Mouse (Mus musculus) brown adipose tissue, adult 24 weeks (tissue): ENCODE data around the gene Hjurp. TPM values are rescaled to one million over a fixed set of nuclear protein-coding genes. Genes with fewer than 3 reads are reported as not detected.

ENCODE experiments used
- H3K27ac ChIP-seq: fragments of 200-500 bp; replicated peaks from 2 replicates; pipeline ENCODE4 v1.5.1; 2012; ENCODE audit warnings: low read depth, mild to moderate bottlenecking, low read length
- H3K4me1 ChIP-seq: fragments of 200-500 bp; 2 replicates; pipeline ENCODE4 v1.6.1; 2012; ENCODE audit warnings: low read length, mixed read lengths; ENCODE audit not compliant: control insufficient read depth, insufficient read depth, insufficient read length
- H3K4me3 ChIP-seq: fragments of 200-500 bp; 2 replicates; pipeline ENCODE4 v1.5.1; 2012; ENCODE audit warnings: low read depth, mild to moderate bottlenecking, low read length, moderate library complexity; ENCODE audit not compliant: insufficient read depth
- polyA plus RNA-seq: library from polyadenylated mRNA; stranded (reverse); fragments of >200 nt; gene quantifications from 2 replicates; pipeline ENCODE4 v1.2.4, GENCODE M21; 2012; ENCODE audit not compliant: missing spikeins, insufficient read depth, insufficient read length

The Hjurp gene
- polyA plus RNA-seq, 1 experiment, result 10.3 TPM

DNA sequence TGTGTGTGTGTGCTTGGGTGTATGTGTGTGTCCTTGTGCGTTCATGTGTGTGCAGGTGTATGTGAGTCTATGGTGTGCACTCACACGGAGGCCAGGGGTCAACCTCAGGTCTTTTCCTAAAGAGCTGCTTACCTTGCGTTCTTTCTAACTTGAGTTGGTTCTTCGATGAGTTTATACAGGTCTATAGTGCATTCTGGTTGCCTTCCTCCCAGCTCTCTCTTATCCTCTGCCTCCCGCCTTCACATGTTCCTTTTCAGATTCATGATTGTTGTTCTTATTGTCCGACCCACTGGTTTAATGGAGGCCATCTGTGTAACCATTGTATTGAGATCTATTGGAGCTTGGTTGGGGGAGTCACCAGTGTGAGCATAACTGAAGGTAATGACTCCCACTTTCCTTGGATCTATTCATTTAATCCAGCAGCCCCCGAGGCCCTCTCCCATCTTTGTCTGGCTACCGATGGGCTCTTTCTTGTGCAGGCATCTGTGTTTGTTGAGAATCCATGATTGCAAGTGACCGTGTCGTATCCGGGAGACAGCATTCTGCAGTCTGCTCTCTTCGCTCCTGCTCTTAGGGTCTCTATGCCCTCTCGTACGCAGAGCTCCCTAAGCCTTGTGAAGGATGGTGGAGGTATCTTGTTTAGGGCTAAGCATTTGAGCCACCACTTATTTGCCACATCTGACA lies 24.8 kb upstream of the Hjurp start:
- Histone ChIP-seq H3K4me3 (no peak overlapping the region), H3K27ac (no peak overlapping the region), H3K4me1 (no peaks in the 10 kb centered on the region)

DNA sequence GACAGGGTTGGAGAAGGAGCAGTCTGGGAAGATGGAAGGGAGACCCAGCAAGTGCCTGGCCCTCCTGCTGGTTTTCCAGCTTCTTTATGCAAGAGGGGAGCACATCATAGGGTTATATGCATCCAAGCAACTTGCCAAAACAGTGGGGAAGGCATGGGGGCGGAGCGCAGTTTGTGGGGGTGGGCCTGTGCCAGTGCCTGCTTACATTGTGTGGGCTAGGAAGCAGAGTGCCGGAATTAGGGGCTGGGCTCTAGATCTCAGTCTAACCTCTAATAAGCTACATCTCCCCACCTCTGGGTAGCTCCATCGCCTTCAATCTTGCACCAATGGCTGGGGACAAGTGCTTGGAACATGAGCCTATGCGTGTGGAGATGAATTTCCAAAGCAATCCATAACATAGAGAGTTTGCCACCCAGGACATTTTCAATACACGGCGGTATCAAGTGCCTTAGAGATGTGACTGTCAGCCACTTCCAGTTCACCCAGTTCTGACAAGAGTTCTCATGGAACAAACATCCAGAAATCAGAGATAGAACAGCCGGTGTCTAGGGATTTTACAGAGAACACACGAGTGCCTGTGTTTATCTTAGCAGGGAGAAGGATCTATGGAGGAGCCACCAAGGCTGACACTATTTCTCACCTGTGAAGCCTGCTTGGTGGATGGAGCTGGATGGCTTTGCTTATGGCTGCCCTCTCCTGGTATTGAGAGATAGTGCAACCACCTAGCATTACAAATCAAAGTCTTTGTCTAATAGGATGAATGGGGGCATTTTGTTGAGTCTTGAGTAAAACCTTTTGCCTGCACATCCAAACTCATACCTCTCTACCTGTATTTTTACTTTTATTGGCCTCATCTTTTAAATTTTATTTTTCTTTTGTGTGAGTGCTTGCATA lies 23.9 kb upstream of the Hjurp start:
- Histone ChIP-seq H3K27ac (no peak overlapping the region), H3K4me3 (no peak overlapping the region), H3K4me1 (no peaks in the 10 kb centered on the region)

DNA sequence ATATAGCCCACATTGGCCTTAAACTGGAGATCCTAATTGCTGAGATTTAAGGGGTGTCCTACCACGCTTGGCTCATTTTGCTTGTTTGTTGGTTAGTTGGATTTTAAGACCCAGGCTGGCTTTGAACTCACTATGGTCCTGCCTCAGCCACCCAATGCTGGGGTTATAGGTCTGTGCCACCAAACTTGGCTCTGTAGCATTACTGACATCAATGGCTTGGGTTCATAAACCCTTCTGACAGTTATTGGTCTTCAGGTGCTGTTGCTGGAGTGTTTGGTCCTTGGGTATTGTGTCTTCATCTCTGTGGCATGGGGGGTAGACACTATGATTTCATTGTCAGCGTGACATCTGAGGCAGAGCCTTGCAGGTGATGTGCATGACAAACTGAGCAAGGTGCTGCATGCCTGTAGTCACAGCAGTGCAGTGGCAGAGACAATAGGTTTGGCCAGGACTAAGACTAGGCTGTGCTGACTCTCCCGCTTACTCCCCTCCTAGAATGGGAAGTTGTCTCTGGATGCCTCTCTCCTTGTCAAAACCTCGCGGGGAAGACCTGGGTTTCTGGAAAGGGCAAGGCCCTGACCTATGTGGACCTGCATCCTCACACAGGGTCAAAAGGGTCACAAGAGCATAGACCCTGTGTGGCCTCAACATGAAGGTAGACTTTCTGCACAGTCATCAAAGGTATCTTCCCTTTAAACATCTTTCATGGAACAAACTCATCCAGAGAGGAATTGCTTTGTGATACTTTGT lies 23.0 kb upstream of the Hjurp start:
- no peaks in the 10 kb centered on the region for H3K4me1 ChIP-seq
- H3K27ac ChIP-seq, result no peak overlapping the region
- no peak overlapping the region for H3K4me3 ChIP-seq

DNA sequence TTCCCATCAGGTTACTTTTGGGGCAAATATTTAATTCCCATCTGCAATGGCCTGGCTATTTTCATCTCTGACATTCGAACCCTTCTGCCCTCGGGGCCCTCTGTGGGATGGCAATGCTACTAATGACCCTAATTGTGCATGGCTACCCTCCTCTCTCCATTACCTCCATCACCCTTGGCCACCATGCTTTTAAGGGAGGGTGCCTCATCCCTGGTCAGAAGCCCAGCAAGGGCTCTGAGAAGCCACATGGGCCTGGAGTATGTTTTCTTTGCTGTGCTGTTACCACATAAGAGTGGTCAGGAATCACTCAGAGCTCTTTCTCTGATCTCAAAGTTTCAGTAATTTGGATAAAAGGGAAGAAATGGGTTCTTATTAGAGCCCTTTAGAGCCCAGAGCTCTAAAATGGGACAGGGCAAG lies 22.1 kb upstream of the Hjurp start:
- H3K4me3 ChIP-seq, result no peak overlapping the region
- no peak overlapping the region for H3K27ac ChIP-seq
- H3K4me1 ChIP-seq, result no peaks in the 10 kb centered on the region

DNA sequence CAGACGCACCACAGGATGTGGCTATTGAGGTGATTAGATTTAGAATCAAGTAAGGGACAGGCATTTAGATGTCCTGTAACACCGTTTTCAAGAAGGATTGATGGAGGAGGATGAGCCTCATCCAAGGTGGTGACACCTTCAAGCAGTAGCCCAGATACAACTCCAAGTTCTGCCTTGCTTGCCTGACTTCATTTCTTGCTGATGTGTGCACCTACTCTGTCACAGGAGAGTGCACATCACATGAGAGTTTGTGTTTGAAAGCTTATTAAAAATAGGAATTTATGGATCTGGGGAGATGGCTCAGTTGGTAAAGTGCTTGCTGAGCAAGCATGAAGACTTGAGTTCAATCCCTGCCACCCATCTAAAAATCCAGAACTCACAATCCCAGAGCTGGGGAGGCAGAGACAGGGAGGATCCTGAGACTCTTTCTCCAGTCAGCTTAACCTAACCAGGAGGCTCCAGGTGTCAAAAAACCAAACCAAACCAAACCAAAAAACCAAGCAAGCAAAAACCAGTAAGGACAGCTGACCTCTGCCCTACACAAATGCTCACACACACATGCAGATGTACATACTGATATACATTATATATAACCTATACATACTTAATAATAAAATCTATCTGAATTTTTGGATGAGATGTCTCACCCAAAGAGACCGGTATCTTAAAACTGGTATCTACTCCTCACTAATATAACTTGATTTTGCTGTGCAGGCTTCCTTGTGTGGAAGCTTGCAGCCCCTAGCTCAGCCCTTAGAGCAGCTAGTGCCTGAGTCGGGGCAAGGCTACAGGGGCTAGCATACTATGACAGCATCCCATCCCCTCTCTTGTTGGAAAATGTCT lies 21.5 kb upstream of the Hjurp start:
- Histone ChIP-seq H3K4me1 (no peaks in the 10 kb centered on the region), H3K4me3 (no peak overlapping the region), H3K27ac (no peak overlapping the region)

DNA sequence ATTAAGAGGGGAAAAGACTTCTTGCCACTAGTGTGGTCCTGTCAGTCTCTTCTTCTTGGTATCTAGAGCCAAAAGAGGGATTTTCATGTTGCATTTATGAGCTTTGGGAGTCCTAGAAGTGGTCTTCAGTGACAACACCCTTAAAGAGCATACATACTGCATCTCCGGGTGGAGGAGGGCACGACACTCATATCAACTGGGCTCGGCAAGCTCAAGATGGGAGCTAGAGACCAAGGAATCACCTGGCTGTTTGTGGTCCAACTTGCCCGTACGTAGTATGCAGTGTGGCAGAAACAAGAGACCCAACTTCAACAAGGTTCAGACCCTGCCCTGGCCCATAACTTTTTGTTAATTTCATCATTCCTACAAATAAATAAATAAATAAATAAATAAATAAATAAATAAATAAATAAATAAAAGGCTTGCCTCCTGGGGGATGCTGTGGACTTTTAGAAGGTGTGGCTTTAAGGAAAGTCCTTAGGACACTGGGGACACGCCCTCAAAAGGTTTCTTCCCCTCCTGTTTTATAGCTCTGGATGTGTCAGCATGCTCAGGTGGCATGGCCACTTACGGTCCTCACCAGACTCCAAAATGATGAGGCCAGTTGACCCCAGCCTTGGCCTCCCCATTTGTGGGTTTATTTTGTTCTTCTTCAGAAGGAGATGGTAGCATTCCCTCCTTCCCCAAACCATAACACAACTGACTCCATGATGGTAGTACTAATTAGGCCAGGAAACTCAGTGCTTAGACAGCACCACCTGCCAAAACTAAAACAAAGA lies 20.2 kb upstream of the Hjurp start:
- Histone ChIP-seq H3K4me3 (no peak overlapping the region), H3K4me1 (no peaks in the 10 kb centered on the region), H3K27ac (no peak overlapping the region)

DNA sequence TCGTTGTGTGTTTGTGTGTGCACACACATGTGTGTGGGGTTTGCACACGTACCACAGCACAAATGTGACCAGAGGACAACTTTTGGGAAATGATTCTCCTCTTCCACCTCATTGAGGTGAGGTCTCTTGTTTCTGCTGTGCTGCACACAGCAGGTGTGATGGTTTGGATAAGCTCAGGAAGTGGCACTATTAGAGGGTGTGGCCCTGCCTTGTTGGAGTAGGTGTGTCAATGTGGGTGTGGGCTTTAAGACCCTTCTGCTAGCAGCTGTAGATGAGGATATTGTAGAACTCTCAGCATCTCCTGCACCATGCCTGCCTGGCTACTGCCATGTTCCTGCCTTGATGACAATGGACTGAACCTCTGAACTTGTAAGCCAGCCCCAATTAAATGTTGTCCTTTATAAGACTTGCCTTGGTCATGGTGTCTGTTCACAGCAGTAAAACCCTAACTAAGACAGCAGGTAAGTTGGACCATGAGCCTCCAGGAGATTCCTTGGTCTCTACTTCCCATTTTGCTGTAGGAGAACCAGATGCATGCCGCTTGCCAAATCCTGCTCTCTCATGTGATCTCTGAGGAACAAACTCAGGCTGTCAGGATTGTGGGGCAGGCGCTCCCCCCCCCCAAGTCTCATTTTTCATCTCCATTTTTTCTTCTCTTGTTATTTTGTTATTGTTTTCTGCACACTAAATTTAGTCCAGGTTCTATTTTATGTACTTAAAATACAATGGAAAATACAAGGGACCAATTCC lies 18.9 kb upstream of the Hjurp start:
- no peaks in the 10 kb centered on the region for H3K4me1 ChIP-seq
- H3K27ac ChIP-seq, result no peak overlapping the region
- H3K4me3 ChIP-seq, result no peak overlapping the region

DNA sequence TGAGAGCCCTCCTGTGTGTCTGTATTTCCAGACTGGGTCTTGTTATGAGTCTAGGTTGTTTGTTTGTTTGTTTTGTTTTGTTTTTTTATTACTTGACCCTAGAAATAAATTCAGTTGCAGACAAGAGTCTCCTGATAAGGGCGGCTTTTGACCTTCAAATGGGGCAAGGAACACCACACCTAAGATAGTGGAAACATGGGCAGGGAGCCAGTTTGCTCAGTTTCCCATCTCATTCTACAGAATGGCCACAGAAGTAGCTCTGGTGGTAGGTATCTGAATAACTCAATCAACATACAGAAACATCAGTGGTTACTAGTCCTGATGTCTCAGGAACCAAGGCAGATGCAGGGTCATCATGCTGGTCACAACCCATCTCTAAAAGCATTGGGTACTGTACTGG lies 17.2 kb upstream of the Hjurp start:
- no peaks in the 10 kb centered on the region for H3K4me1 ChIP-seq
- no peak overlapping the region for H3K27ac ChIP-seq
- no peak overlapping the region for H3K4me3 ChIP-seq

DNA sequence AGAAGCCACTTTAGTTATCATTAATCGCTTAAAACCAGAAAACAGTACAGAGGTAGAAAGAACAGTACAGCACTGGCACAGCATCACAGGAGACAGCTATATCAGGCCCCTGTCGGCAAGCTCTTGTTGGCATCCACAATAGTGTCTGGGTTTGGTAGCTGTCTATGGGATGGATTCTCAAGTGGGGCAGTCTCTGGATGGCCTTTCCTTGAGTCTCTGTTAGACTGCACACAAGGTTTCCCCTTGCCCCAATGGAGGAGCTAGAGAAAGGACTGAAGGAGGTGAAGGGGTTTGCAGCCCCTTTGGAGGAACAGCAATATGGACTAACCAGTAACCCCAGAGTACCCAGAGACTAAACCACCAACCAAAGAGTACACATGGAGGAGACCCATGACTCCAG lies 14.6 kb upstream of the Hjurp start:
- H3K27ac ChIP-seq, result no peak overlapping the region
- H3K4me3 ChIP-seq, result no peak overlapping the region
- H3K4me1 ChIP-seq, result no peaks in the 10 kb centered on the region

DNA sequence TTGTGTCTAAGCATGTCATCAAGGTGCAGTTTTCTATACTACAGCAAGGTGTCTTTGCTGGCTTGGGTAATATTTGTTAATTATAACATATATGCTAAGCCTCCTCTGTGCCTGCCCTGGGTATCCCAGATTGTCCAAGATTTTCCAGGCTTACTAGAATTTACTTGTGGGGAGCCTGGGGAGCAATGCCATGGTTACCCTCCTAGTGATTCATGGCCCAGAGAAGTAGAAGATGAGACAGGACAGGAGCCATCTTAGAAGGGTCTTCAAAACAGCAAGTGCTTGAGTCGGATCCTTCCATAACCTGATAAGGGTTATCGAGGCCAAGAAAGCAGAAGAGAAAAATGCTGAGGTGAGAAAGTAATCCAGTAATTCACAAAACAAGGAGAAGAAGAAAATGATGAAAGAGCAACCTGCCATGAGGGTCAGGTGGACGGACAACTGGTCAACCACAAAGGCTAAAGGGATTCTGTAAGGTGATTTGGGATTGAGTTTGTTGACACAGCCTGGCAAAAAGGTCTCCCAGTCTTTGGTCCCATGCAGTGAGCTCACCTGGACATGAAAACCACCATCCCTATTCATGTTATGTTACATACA lies 14.1 kb upstream of the Hjurp start:
- Histone ChIP-seq H3K27ac (no peak overlapping the region), H3K4me3 (no peak overlapping the region), H3K4me1 (no peaks in the 10 kb centered on the region)

DNA sequence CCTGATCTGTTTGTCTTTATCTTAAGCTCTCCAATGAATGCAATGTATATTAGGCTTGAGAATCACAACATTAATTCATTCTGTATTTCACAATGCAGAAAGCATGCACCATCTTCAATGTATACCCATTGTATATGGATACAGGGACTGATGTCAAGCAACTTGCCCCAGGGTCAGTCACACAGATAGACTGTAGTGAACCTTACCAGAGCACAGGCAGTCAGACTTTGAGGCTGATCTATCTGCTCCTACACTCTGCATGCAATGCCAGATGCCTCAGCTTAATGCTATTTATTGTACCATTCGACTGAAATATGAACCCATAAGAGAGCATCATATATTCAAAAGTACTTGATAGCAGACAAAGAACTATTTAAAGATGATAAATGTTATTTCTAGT lies 13.1 kb upstream of the Hjurp start:
- Histone ChIP-seq H3K4me3 (no peak overlapping the region), H3K4me1 (no peaks in the 10 kb centered on the region), H3K27ac (no peak overlapping the region)

DNA sequence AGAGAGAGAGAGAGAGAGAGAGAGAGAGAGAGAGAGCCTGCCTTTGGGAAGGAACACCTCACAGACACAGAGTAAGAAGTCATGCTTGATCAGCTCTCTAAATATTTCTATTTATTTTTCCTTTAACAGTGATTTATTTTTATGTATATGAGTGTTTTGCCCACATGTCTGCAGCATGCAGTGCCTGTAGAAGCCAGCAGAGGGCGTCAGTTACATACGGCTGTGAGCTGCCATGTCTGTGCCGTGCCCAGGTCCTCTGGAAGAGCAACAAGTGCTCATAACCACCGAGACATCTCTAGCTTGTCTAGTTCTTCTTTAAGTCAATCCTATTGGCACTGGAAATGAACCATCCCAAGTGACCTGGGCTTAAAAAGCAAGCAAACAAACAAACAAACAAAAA lies 12.5 kb upstream of the Hjurp start:
- Histone ChIP-seq H3K4me3 (no peak overlapping the region), H3K4me1 (no peaks in the 10 kb centered on the region), H3K27ac (no peak overlapping the region)

DNA sequence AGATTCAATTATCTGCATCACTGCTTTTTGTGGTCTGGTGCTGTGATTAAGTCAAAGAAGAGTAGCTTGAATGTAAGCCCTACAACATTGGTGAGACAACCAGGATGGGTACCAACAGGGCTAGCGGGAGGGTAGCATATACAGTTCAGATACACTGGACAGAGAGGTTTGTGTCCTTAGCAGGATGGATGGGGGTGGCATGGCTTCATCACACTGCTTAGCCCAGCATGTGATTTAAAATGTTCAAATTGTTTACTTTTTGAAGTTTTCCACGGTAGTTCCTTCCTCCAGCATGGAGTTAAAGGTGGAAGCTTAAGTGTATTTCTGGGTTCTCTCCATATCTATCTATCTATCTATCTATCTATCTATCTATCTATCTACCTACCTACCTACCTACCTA lies 11.7 kb upstream of the Hjurp start:
- Histone ChIP-seq H3K4me3 (no peak overlapping the region), H3K27ac (no peak overlapping the region)

More for the DNA sequence above, 11.7 kb upstream of the Hjurp start:
- no peaks in the 10 kb centered on the region for H3K4me1 ChIP-seq
